Mouse (Mus musculus) Patski (cell line): ENCODE measurements around the gene Nxnl1. TPM values are rescaled to one million over a fixed set of nuclear protein-coding genes. Genes with fewer than 3 reads are reported as not detected.

Experiments
- ATAC-seq: fragments of 100-300 bp; one replicate; pipeline ENCODE4 v1.8.0; 2021
- CTCF ChIA-PET: fragments of 350-600 bp; sonication (Branson Sonifier 250); formaldehyde crosslinking; loops from one replicate; lab custom pipeline; 2022; ENCODE audit warnings: inconsistent platforms; lab: Charles Lee
- POLR2A ChIA-PET: fragments of 350-600 bp; sonication (Branson Sonifier 250); formaldehyde crosslinking; loops from one replicate; lab custom pipeline; 2022; ENCODE audit warnings: antibody characterized with exemption, inconsistent platforms; lab: Charles Lee
- DNase-seq: peaks from one replicate; pipeline ENCODE4 v3.0.0-alpha.2; 2011; ENCODE audit warnings: low read depth, low spot score
- H3K27me3 ChIP-seq: fragments of 371-371 bp; one replicate; pipeline ENCODE4 v1.5.1; 2021
- CTCF ChIP-seq: fragments of 100-300 bp; IDR thresholded peaks from one replicate; pipeline ENCODE4 v1.5.1; 2021
- in situ Hi-C: fragments of 300-500 bp; cut with MboI; formaldehyde crosslinking; loops from 3 replicates; pipeline ENCODE4 v1.11.1; 2018; ENCODE audit warnings: low pct_unique_long_range_greater_than_20kb, mixed read lengths
- polyA plus RNA-seq: library from polyadenylated mRNA; unstranded; gene quantifications from one replicate; pipeline ENCODE4 v1.2.3, GENCODE M21; 2021

Nxnl1 gene
- 0.85 TPM for polyA plus RNA-seq

DNA sequence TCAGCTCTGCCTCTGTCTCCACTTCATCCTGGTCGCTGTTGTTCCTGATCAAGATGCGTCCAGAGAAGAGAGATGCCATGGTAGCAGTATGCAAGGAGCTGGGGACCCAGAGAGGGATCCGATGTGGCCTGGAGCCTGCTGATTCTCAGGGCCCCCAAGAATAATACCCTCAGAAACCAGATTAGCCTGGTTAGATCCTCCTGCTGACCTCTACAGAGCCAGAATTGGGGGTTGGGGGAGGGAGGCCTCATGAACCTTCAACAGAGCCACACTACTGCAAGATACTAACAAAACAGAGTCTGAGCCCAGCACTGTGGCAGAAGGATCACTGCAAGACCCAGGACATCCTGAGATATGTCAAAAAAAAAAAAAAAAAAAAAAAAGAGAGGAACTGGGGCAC lies at the start of gene Nxnl1:
Gene Nxnl1, minus strand, starts transcription at position 101 of the 400 bp plus-strand sequence.
- in situ Hi-C loops = no loop called here
- TF ChIP-seq CTCF = no peak
- ATAC-seq (no peak), DNase-seq (no peak)
- POLR2A ChIA-PET = no interaction called here
- no peaks in the 10 kb centered on the region for H3K27me3 ChIP-seq
- CTCF ChIA-PET = interaction anchor here (1.5 kb wide), 1 partner anchor 94 kb away, joined by 6 read pairs; no protein-coding TSS in a partner anchor

DNA sequence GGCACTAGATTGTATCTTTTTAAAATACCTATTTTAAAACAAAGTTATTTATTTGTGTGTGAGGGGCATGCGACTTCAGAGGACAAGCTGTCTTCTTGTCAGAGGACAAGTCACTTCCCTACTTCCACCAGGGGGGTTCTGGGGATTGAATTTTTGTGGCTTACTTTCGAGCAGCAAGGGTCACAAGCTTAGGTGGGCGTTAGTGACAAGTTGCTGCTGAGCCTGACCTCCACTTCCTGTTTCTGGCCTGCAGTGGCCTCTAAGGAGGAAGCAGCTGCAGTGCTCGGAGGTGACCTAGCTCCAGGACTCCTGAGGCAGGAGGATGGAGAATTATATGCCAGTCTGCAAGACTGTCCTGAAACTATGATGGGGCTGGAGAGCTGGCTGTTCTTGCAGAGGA lies 47.0 kb upstream of the Nxnl1 start:
- no peak for ATAC-seq
- CTCF ChIA-PET = interaction anchor here (1.2 to 4.6 kb wide), 4 partner anchors 11 to 54 kb away, joined by 3 to 19 read pairs (median 5); partner anchors contain the start of gene Tmem221
- DNase-seq = no peak
- POLR2A ChIA-PET = no interaction called here
- no peak for TF ChIP-seq CTCF
- in situ Hi-C loops = no loop called here
- H3K27me3 ChIP-seq = no peaks in the 10 kb centered on the region

DNA sequence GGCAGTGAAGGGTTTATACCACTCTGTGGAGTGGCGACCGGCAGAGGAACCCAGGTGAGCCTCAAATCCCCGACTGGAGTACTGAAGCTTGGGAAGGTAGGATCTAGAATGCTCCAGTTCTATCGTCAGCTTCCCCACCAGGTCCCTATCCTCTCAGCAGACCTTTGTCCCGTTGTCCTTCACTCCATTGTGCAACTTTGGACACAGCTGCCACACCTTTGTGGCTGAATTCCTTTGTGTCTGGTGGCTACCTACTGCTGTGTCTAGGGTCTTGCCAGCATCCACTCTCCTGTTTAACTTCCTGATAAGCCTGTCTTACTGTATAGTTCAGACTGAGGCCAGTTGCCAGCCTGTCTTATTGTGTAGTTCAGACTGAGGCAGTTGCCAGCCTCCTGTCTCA lies 45.7 kb upstream of the Nxnl1 start:
- ATAC-seq = no peak
- no peaks in the 10 kb centered on the region for H3K27me3 ChIP-seq
- in situ Hi-C loops = no loop called here
- POLR2A ChIA-PET = interaction anchor here (0.5 kb wide), 1 partner anchor 360 kb away, joined by 3 read pairs; no protein-coding TSS in a partner anchor
- DNase-seq = no peak
- no peak for TF ChIP-seq CTCF
- CTCF ChIA-PET = interaction anchor here (0.7 to 4.6 kb wide), 7 partner anchors 10 to 82 kb away, joined by 3 to 19 read pairs (median 3); partner anchors contain the start of gene Tmem221

DNA sequence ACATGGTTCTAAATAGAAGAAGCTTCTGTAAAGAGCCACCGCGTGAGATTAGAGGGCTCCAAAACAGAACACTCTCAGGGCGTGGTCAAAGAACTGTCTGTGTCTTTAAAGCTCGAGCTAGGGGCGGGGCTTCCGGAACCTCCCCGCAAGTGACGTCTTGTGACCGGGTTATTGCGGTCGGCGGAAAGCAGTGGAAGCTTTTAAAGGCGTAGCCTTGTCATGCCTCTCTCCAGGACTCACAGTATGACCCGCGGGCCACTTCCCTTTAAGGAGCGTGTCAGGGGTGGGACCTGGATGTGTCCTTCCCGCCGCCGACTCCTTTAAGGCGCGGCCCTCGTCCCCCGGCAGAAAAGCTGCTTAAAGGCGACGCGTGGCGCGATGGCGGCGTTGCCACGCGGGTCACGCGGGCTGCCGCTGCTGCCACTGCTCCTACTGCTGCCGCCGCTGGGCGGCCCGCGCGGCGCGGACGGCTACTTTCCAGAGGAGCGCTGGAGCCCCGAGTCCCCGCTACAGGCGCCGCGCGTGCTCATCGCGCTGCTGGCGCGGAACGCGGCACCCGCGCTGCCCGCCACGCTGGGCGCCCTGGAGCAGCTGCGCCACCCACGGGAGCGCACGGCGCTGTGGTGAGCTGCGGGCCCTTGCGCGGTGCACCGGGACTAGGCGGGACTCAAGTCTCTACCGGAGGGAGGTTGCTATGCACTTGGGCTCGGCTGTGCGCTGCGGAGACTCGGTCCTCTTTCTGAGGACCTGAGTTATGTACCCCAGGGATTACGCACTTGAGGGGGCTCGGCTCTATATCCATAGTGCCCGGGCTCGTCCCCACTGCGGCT lies 44.6 kb upstream of the Nxnl1 start, which contains the start of gene Colgalt1:
Gene Colgalt1, plus strand, starts transcription at position 177 of the 830 bp plus-strand sequence.
- in situ Hi-C loops = no loop called here
- peak; percentile 92 for DNase-seq
- ChIA-PET POLR2A (interaction anchor here (0.8 to 0.9 kb wide), 2 partner anchors 19 to 25 kb away, joined by 4 to 5 read pairs; partner anchors contain the start of gene Pgls), CTCF (interaction anchor here (0.9 to 4.6 kb wide), 6 partner anchors 11 to 107 kb away, joined by 3 to 19 read pairs (median 3); partner anchors contain the start of gene Tmem221)
- H3K27me3 ChIP-seq = no peaks in the 10 kb centered on the region
- peak; percentile 97 for ATAC-seq
- no peak for TF ChIP-seq CTCF

GRCm38 (mm10) chr8:71604021-71604420 lies 37.6 kb upstream of the Nxnl1 start:
- H3K27me3 ChIP-seq = no peaks in the 10 kb centered on the region
- ChIA-PET POLR2A (no interaction called here), CTCF (interaction anchor here (1.5 to 2.8 kb wide), 3 partner anchors 8 to 57 kb away, joined by 5 to 11 read pairs (median 6); no protein-coding TSS in a partner anchor)
- in situ Hi-C loops = loop anchor here (5.0 kb wide), 2 partner anchors 42 to 48 kb away; no protein-coding TSS in a partner anchor
- DNase-seq (no peak), ATAC-seq (no peak)
- TF ChIP-seq CTCF = no peak

DNA sequence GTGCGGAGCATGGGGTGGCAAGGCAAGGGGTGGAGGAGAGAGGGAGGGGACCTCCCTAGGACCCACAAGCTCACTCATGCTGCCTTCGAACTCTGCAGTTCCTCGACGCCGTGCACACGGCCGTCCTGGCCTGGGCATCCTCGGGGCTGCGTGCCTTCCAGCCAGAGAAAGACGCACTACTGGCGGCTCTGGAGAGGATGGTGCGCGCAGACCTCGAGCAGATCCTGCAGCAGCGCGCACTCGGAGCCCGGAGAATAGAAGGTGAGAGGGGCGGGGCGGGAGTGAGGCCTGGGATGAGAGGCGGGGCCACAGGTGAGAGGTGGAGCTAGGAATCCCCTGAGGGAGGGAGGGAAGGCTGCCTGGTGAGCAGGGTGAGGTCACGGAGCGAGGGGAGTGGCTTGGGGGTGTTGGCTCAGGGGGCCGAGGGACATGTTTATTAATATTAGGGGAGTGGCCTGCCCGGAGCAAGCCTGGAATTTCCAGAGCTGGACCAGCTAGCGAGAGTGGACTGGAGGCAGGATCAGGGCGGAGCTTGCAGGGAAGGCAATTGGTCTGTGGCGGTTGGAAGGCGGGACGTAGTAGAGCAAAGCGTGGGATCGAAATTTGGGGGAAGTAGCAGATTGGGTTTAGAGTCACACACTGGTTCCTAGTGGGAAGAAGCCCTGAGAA lies 36.4 kb upstream of the Nxnl1 start:
- POLR2A ChIA-PET = interaction anchor here (0.6 kb wide), 1 partner anchor 15 kb away, joined by 6 read pairs; no protein-coding TSS in a partner anchor
- in situ Hi-C loops = loop anchor here (5.0 kb wide), 2 partner anchors 40 to 50 kb away; no protein-coding TSS in a partner anchor
- CTCF ChIA-PET = interaction anchor here (0.7 kb wide), 1 partner anchor 40 kb away, joined by 3 read pairs; no protein-coding TSS in a partner anchor
- ATAC-seq (no peak), DNase-seq (no peak)
- no peak for TF ChIP-seq CTCF
- no peaks in the 10 kb centered on the region for H3K27me3 ChIP-seq

- DNase-seq (no peak), ATAC-seq (no peak)
- ChIA-PET POLR2A (no interaction called here), CTCF (interaction anchor here (0.7 kb wide), 1 partner anchor 39 kb away, joined by 3 read pairs; no protein-coding TSS in a partner anchor)
- no peaks in the 10 kb centered on the region for H3K27me3 ChIP-seq
- in situ Hi-C loops = loop anchor here (5.0 kb wide), 2 partner anchors 40 to 50 kb away; no protein-coding TSS in a partner anchor
- TF ChIP-seq CTCF = no peak
These were observed 35.7 kb upstream of the Nxnl1 start for GRCm38 (mm10) chr8:71601939-71602665.

GRCm38 (mm10) chr8:71598841-71599240 lies 32.4 kb upstream of the Nxnl1 start:
- TF ChIP-seq CTCF = no peak
- DNase-seq (no peak), ATAC-seq (no peak)
- POLR2A ChIA-PET = interaction anchor here (1.4 kb wide), 1 partner anchor 37 kb away, joined by 6 read pairs; no protein-coding TSS in a partner anchor
- CTCF ChIA-PET = interaction anchor here (0.9 to 2.3 kb wide), 3 partner anchors 19 to 36 kb away, joined by 3 to 12 read pairs (median 3); no protein-coding TSS in a partner anchor
- no peaks in the 10 kb centered on the region for H3K27me3 ChIP-seq
- in situ Hi-C loops = no loop called here

DNA sequence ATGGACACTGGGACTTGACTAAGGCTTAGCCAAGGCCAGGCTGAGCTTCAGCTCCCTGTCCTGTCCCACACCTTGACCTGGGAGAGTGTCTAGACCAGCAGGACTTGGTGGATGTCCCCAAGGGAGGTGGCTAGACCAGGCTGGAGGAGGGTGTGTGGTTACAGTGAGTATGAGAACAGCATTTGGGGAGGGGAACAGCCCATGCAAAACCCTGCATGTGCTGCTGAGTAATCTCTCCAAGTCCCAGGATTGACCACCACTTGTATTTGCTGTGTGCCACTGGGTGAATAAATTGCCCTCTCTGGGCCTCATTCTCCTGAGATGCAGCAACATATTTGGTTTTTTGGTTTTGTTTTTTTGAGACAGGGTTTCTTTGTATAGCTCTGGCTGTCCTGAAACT lies 32.0 kb upstream of the Nxnl1 start:
- no peak for ATAC-seq
- ChIA-PET CTCF (interaction anchor here (0.7 to 2.3 kb wide), 4 partner anchors 19 to 68 kb away, joined by 3 to 12 read pairs (median 3); no protein-coding TSS in a partner anchor), POLR2A (no interaction called here)
- DNase-seq = no peak
- TF ChIP-seq CTCF = no peak
- in situ Hi-C loops = no loop called here
- no peaks in the 10 kb centered on the region for H3K27me3 ChIP-seq
